Mouse (Mus musculus) inflammation-experienced regulatory T-cells (primary cell): Measurements from ENCODE around the gene Polr2i. TPM values are rescaled to one million over a fixed set of nuclear protein-coding genes. Genes with fewer than 3 reads are reported as not detected.

Experiments used
- polyA plus RNA-seq, 2 experiments: library from polyadenylated mRNA; unstranded; fragments of 100-300 nt; shearing (Covaris generic); gene quantifications; one replicate each; pipeline ENCODE4 v1.2.1; 2017

Polr2i gene
- polyA plus RNA-seq = 10 to 100 TPM; 52.7 to 55.1 TPM

GRCm38 (mm10) chr7:30231669-30232454 is at the start of gene Polr2i, which contains the start of gene Tbcb:
TSS of gene Polr2i (plus strand) at chr7:30231948.
TSS of gene Tbcb (minus strand) at chr7:30232272.

DNA sequence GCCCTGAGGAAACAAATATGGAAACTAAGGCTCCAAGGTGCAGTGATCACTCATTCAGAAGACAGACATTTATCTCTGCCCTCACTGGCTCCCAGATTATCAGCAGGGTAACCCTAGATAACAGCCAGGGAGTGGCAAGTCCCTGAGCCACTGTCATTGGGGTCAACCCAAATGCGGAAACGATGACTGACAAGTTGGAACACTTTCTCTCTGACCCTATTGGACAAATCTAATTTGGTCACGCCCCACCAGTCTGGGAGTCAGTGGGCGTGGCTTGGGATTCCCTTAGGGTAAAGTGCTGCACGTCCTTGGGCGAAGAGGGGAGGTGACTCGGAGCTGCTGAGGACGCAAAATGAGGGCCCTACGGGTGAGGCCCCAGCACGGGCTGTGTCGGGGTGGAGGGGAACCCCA is 47.9 kb upstream of the Polr2i start, which contains the start of gene Cox7a1:
Gene Cox7a1 (plus strand): TSS at position 266 of the 411 bp plus-strand sequence.

GRCm38 (mm10) chr7:30198481-30198971 is 33.2 kb upstream of the Polr2i start, which contains the start of gene Capns1:
TSS of gene Capns1 (minus strand) at chr7:30198811.

GRCm38 (mm10) chr7:30235625-30236024 is 3.9 kb downstream of the Polr2i start, which contains the start of gene Ovol3:
TSS of gene Ovol3 (minus strand) at chr7:30235725.

DNA sequence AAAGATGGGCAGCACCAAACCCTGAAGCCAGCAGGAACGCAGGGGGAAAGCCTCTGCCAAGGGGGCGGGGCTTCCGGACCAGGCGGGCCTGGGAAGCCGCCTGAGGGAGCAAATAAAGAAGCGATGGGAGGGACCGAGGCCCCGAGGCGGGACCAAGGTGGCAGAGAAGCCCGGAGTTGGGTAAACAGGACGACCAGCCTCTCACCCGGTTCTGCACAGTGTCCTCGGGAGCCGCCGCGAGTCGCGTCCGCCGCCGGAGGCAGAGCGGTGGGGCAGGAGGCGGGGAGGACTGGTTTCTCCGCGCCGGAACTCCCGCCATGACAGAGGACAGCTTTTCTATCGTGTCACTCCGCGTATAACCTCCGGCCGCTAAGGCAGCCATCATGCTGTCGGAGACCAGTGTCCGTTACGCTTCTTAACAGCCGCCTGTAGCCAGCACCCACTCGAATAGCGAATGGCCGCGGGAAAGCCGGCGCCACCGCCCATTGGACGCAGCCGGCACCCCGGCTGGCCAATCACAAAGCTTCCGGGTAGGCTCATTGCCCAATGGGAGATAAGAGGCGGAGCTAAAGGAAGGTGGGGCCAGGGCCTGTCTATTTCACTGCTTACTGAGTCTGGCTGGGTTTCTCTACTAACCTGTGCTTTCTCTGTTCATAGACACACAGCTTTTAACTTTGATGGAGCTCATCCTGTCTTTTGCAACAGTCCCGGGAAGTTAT is 48.4 kb downstream of the Polr2i start, which contains the start of the genes Thap8 and Wdr62:
Gene Thap8 (plus strand): TSS at position 144 of the 719 bp plus-strand sequence.
Gene Wdr62 (minus strand): TSS at position 469 of the 719 bp plus-strand sequence.

Other genes starting within 250 kb of the Polr2i start
- 1 to 10 TPM; 8.0 to 8.3 TPM for gene Zfp568, start 248.0 kb upstream of the Polr2i start, polyA plus RNA-seq
- 10 to 100 TPM in 1 of 2 experiments, 1 to 10 TPM in 1; 4.5 to 10.7 TPM for gene Zfp14, start 180.6 kb upstream of the Polr2i start, polyA plus RNA-seq
- gene Zfp82, start 159.0 kb upstream of the Polr2i start, polyA plus RNA-seq = 10 to 100 TPM in 1 of 2 experiments, 1 to 10 TPM in 1; 9.1 to 18.0 TPM
- 1 to 10 TPM; 1.0 to 1.7 TPM for gene Gm26920, start 141.5 kb upstream of the Polr2i start, polyA plus RNA-seq
- 1 to 10 TPM; 9.8 to 9.9 TPM for gene Zfp566, start 141.4 kb upstream of the Polr2i start, polyA plus RNA-seq
- gene Zfp260, start 137.2 kb upstream of the Polr2i start, polyA plus RNA-seq = 10 to 100 TPM; 59.3 to 66.2 TPM
- gene Zfp382, start 110.0 kb upstream of the Polr2i start, polyA plus RNA-seq = 10 to 100 TPM in 1 of 2 experiments, 1 to 10 TPM in 1; 9.7 to 18.8 TPM
- 10 to 100 TPM; 18.5 to 23.9 TPM for gene Zfp146, start 62.2 kb upstream of the Polr2i start, polyA plus RNA-seq
- under 1 TPM in 1 of 2 experiments, not detected in 1; 0.43 TPM for gene Cox7a1, start 47.8 kb upstream of the Polr2i start, polyA plus RNA-seq
- 10 to 100 TPM; 81.2 to 88.6 TPM for gene Capns1, start 33.1 kb upstream of the Polr2i start, polyA plus RNA-seq
- 100 to 1,000 TPM; 106 to 120 TPM for gene Tbcb, start 324 bp downstream of the Polr2i start, polyA plus RNA-seq
- not detected for gene Ovol3, start 3.8 kb downstream of the Polr2i start, polyA plus RNA-seq
- gene Thap8, start 48.1 kb downstream of the Polr2i start, polyA plus RNA-seq = 1 to 10 TPM in 1 of 2 experiments, under 1 TPM in 1; 0.31 to 1.4 TPM
- 10 to 100 TPM in 1 of 2 experiments, 1 to 10 TPM in 1; 4.1 to 20.0 TPM for gene Wdr62, start 48.5 kb downstream of the Polr2i start, polyA plus RNA-seq
- 1 to 10 TPM; 4.0 to 9.0 TPM for gene Clip3, start 59.8 kb downstream of the Polr2i start, polyA plus RNA-seq
- 100 to 1,000 TPM; 152 to 164 TPM for gene Alkbh6, start 76.8 kb downstream of the Polr2i start, polyA plus RNA-seq
- gene Syne4, start 82.9 kb downstream of the Polr2i start, polyA plus RNA-seq = 10 to 100 TPM; 13.3 to 21.9 TPM
- not detected for gene E130208F15Rik, start 89.8 kb downstream of the Polr2i start, polyA plus RNA-seq
- 10 to 100 TPM; 36.0 to 57.6 TPM for gene Sdhaf1, start 91.9 kb downstream of the Polr2i start, polyA plus RNA-seq
- not detected for gene Lrfn3, start 130.8 kb downstream of the Polr2i start, polyA plus RNA-seq
- gene Tyrobp, start 181.8 kb downstream of the Polr2i start, polyA plus RNA-seq = 10 to 100 TPM in 1 of 2 experiments, 1 to 10 TPM in 1; 2.4 to 16.6 TPM
- gene Hcst, start 187.9 kb downstream of the Polr2i start, polyA plus RNA-seq = 100 to 1,000 TPM; 388 to 519 TPM
- gene Nfkbid, start 189.8 kb downstream of the Polr2i start, polyA plus RNA-seq = 100 to 1,000 TPM in 1 of 2 experiments, 10 to 100 TPM in 1; 93.7 to 126 TPM
- 10 to 100 TPM; 25.4 to 35.3 TPM for gene Aplp1, start 213.6 kb downstream of the Polr2i start, polyA plus RNA-seq
- not detected for gene Kirrel2, start 225.7 kb downstream of the Polr2i start, polyA plus RNA-seq
- not detected for gene Nphs1, start 226.4 kb downstream of the Polr2i start, polyA plus RNA-seq